Mouse (Mus musculus) megakaryocyte, adult 5-6 weeks (primary cell): ENCODE measurements around the gene Irf2. TPM values are rescaled to one million over a fixed set of nuclear protein-coding genes. Genes with fewer than 3 reads are reported as not detected.

Experiments used
- ATAC-seq: 2 replicates; pipeline ENCODE4 v1.8.0; 2016; ENCODE audit warnings: mild to moderate bottlenecking, inconsistent platforms; ENCODE audit not compliant: poor library complexity, severe bottlenecking
- total RNA-seq, 2 experiments: library from RNA; stranded (forward) in 1 of 2; stranded (reverse) in 1 of 2; fragments of 153-499, 151-499 nt in 1 of 2; fragments of 221-1000, 200-1000 nt in 1 of 2; gene quantifications; 2 replicates each; pipeline versions ENCODE4 v1.2.3 to v1.2.4; 2015 to 2017

Gene Irf2
- total RNA-seq, 2 experiments from 2014 or later = 37.9 to 154 TPM

- no peak for ATAC-seq
Measured at GRCm38 (mm10) chr8:46754355-46754754, 14.8 kb downstream of the Irf2 start.

DNA sequence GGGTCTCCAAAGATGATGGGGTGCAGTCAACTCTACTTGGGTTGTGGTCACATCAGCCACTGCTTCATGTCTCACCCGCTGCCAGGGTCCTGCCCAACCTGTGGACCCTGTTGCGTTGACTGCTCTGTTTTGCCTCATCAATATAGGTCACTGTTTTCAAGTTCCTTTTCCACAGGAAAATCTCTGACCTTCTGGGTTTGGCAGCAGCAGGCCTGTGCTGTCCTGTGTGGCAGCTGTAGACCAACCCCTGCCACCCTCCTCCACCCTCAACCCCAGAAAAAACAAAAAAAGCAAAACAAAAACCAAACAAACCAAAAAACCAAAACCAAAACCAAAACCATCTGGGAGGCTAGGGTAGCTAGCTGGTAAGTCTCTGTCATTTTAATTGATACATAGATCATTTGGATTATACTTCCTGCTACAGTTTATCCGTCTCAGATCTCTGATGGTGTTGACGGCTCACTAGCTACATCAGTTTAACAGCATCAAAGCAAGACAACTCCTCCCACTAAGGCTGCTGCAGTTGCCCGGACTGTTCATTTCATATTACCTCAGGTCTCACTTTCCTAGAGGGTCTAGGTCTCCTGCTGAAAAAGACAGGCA lies 16.3 kb downstream of the Irf2 start:
- peak; percentile 40 for ATAC-seq

DNA sequence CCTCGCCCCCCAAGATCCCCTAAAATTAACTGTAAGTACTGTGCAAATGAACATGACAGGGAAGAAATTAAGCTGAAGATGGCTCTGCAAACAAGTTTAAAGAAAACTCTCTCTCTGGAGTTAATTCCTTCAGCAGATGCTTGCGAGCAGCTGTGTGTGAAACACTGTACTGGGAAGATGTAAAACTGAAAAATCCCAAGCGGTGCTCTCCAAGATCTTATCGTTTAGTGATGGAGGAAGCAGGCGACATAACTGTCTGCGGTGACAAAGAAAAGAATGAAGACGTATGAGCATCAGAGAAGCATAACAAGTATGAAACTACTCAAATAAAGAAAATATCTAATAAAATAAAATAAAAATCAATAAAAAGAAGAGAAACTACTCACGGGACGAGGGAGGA lies 18.1 kb downstream of the Irf2 start:
- no peak for ATAC-seq

- no peak for ATAC-seq
Measured at GRCm38 (mm10) chr8:46758131-46758530, 18.6 kb downstream of the Irf2 start.

- no peak for ATAC-seq
Measured at GRCm38 (mm10) chr8:46758676-46759075, 19.1 kb downstream of the Irf2 start.

DNA sequence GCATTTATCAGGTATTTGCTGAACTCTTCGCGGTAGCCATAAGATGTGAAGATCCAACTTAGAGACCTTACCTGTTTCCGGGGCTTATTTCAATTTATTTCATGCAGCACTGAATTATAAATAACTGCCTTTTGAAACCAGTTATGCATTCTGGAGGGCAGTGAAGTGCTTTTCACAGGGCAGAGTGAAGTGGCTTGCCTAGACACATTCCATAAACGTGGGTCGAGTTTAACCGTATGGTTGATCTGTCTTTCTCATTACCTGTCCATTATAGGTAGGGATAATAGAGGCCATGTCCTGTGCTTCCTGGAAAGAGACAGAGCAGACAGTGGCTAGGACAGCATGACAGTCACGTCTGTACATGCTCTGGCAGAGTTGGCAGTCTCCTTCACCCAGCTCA lies 20.0 kb downstream of the Irf2 start:
- no peak for ATAC-seq

GRCm38 (mm10) chr8:46760701-46761100 lies 21.2 kb downstream of the Irf2 start:
- no peak for ATAC-seq

GRCm38 (mm10) chr8:46761454-46761853 lies 21.9 kb downstream of the Irf2 start:
- ATAC-seq = 0 out of 2 replicates have a peak, but pooled peaks have one; percentile 14

DNA sequence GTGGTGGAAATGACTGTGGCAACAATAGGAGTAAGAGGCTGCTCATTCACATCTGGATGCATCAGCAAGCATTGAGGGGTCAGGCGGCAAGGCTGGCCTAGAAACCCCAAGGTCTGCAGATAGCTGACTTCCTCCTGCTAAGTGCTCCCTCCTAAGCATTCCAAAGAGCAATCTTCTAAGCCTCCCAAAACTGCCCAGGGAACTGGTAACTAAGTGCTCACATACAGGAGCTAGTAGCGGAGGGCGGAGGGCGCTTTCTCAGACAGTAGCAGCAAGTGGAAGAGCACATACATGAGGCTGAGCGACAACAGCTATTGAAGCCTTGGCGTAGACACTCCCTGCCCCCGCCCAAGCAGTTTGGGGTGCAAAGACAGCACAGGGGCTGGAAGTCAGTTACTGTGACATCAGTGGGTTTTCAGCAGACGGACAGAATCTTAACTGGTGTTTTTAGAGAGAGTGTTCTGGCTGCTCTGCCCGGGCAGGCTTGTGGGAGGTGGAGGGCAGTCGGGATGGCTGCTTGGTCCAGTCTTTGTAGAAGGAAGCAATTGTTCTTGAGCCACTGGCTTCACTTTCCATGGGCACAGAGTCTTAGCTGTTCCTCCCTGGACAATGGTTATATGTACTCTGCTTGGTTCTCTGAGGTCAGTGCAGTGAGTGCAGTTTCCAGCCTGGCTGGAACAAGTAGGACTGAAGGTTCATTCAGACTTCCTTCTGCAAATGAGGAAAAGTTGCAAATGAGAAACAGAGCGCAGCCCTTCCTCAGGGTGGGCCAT lies 30.1 kb downstream of the Irf2 start:
- no peak for ATAC-seq

- no peak for ATAC-seq
Measured at GRCm38 (mm10) chr8:46770905-46771516, 31.5 kb downstream of the Irf2 start.

- ATAC-seq = no peak
Measured at GRCm38 (mm10) chr8:46772801-46773200, 33.3 kb downstream of the Irf2 start.

DNA sequence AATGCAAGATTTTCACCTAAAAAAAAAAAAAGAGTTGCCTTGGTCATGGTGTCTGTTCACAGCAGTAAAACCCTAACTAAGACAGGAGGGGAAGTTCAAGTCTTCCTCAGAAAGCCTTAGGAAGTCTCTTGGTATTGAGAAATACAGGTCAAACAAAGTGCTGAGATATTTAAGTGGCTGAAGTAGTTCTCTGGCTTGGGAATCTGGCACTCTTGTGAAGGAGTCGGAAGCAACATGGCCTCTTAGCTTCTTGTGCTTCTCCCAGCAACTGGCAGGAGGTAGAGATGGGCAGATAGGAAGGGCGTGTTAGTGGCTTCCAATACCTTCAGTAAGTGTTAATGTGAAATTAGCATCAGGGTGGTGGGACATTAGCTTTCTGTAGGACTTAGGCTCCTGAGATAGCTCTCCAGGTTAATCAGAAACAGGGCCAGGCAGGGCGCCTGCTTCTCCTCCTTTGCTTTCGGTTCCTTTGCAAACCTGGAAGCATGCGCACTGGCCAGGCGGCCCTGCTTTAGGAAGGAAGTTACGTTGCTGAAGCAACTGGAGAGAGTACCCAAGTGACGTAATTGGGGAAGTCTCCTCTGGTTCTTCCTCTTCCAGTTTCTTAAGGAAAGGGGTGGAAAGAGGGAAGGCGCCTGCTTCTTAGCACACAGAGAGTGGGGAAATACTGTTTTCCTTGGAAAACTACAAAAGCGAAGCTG lies 38.4 kb downstream of the Irf2 start:
- peak; percentile 94 for ATAC-seq

DNA sequence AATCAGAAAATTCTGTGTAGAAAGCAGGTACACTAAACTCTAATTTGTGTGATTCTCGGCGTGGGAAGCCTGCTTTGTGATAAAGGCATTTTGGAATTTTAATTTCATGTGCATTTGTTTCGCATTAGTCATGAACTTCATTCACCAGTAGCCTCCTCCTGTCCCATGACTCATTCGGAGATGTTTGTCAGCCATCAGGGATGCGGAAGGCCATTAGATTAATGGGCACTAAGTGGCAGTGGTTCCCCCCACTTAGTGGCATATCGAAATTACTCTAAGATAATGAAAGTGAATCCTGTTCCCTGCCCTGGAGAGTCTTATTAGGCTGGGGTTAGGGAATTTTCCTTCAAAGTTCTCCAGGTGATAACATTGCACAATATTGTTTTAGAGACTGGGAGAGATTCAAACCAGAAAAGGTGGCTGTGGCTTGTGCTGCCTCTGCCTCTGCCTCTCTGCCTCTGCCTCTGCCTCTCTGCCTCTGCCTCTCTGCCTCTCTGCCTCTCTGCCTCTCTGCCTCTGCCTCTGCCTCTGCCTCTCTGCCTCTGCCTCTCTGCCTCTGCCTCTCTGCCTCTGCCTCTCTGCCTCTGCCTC lies 41.6 kb downstream of the Irf2 start:
- ATAC-seq = no peak

DNA sequence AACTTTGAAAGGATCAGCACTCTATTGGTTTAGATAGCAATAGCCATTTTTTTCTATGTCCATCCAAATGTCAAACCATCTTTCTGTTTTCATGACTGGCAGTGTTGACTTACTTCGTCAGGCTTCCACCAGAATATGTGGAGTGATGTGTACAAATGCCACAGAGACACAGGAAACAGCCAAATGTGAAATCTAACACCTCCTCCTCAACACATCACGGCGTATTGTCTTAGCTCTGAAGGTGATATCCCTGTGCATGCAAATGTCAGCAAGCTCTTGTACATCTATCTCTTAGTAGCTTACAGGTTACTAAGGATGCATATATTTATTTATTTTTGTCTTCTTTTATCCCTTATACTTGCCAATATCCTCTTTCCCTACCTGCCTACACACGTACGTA lies 42.7 kb downstream of the Irf2 start:
- no peak for ATAC-seq

DNA sequence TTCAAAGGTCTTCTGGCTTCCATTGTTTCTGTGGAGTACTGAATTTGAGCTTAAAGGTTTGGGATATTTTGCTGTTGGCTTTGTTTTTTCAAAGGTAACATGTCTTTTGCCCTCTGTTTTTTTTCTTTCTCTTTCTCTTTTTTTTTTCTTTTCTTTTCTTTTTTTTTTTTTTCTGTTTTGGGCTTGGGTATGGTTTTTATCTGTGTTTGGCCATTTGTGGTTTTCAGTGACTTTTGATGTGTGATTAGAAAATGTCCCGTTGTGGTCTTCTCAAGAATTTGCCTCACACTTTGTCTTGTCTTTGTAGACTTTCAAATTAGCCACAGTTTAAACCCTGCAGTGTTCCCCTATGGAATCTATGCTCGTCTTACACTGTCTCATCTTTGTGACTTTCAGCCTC lies 45.5 kb downstream of the Irf2 start:
- no peak for ATAC-seq

GRCm38 (mm10) chr8:46785926-46786325 lies 46.4 kb downstream of the Irf2 start:
- ATAC-seq = no peak

DNA sequence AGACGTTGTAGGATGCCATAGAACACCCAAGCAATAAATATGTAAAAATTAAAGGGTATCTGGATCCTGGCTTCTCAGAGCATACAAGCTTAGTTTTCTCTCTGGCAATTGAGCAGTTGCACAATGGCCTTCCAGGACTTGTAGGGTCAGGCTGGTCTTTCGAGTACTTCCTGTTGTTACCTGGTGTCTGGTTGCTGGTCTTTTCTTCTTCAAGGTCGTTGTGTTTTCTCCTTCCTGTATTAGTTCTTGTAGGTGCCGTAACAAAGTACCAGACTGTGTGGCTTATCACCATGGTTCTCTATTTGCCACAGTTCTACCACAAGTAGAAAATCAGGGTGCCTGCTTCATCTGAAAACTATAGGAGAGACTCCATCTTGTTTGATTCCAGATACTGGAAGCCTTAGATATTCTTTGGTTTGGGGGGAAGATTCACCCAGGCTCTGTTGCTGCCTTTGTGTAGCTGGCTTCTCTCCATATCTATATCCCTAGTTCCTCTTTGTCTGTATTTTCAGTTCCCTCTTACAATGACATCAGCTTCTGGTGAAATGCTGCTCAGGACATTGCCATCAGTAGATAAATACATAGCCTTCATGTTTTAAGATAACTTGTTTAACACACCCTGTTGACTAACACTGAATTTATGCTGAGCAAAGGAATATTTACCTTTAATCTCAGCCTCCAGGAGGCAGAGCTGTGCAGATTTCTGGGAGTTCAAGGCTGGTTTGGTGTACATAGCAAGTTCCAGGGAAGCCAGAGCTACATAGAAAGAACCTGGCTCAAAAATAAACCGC lies 49.8 kb downstream of the Irf2 start:
- ATAC-seq = peak; percentile 83

- ATAC-seq = no peak
Measured at GRCm38 (mm10) chr8:46791664-46792371, 52.3 kb downstream of the Irf2 start.

GRCm38 (mm10) chr8:46792653-46793052 lies 53.1 kb downstream of the Irf2 start:
- ATAC-seq = peak; percentile 80

DNA sequence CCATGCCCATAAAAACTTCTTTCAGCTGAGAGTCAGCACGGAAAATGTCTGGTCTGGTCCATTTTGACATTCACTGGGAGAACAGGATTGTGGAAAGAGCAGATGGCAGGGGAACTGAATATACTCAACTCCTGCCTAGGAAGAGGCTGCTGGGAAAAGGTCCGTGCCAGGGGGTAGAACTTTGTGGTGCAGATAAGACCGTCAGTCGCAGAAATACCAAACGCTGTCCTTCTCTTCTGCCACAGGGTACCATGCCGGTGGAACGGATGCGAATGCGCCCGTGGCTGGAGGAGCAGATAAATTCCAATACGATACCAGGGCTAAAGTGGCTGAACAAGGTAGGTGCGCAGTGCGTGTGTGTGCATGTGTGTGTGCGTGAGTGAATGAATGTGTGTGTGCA lies 53.7 kb downstream of the Irf2 start:
- no peak for ATAC-seq
